Mouse (Mus musculus) lung, adult 2 months (tissue): Measurements from ENCODE around the gene Olfr522.

Experiments used
- CTCF ChIP-seq: fragments of 200-500 bp; IDR thresholded peaks from 2 replicates; pipeline ENCODE4 v1.5.1; 2011; ENCODE audit warnings: mild to moderate bottlenecking, low read length, control low read depth; ENCODE audit not compliant: insufficient read depth
- POLR2A ChIP-seq: fragments of 200-500 bp; IDR thresholded peaks from 2 replicates; pipeline ENCODE4 v1.6.1; 2011; ENCODE audit warnings: low read depth, mild to moderate bottlenecking, control low read depth, low read length, borderline replicate concordance; ENCODE audit errors: extremely low read depth

DNA sequence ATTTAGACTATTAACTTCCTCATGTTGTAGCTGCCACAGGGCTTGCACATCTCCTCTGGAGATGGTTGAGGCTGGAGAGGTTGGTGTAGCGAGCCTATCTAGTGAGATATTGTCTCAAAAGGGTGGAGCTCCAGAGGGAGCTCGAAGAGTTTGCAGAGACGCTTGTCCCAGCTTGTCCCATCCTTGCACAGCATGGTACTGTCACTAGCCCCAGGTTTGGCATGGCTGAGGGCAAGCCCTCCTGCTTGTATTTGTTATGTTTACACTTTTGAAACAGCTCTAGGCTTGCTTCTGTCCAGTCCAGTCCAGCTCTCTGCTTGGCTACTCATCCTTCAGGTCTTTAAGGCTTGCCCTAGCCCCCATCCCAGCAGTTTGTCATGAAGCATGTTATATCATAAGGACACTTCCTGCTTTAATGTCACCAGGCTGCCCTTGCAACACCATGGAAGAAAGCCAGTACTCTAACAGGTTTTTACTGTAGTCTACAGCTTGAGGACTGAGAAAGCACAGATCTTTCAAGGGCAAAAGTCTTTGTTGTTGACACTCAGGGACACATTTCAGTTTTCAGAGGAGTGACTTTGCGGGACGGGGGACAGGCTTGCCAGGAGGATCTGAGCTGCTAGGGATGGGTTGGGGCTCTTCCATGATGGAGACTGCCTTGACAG lies 29.3 kb downstream of the Olfr522 start:
- no peak for TF ChIP-seq CTCF
- TF ChIP-seq POLR2A = no peak
